Mouse (Mus musculus) large intestine, adult 2 months (tissue): ENCODE data around the gene Hephl1. TPM values are rescaled to one million over a fixed set of nuclear protein-coding genes. Genes with fewer than 3 reads are reported as not detected.

ENCODE experiments used
- DNase-seq: peaks from one replicate; pipeline ENCODE4 v3.0.0-alpha.2; 2012; ENCODE audit warnings: low read depth, low spot score
- WGBS: fragments of 180-500 bp; shearing (Covaris S2); methylation state at CpG from one replicate; pipeline ENCODE4 v1.1.7; 2018; 5-methylcytosine and 5-hydroxymethylcytosine counted together
- polyA plus RNA-seq: library from polyadenylated mRNA; depleted of rRNA; stranded (reverse); fragments of >200 nt; gene quantifications from 2 replicates; pipeline ENCODE4 v1.2.3, GENCODE M21; 2012

Gene Hephl1
- polyA plus RNA-seq, 1 experiment, result 0.02 TPM

GRCm38 (mm10) chr9:15064176-15064575 lies 47.7 kb downstream of the Hephl1 start:
- WGBS, result 0% methylated on average over 1 of the region's 1 CpGs
- DNase-seq, result peak; percentile 55

GRCm38 (mm10) chr9:15060847-15061246 lies 51.1 kb downstream of the Hephl1 start:
- no peak for DNase-seq
- WGBS, result 91% methylated on average over 5 of the region's 5 CpGs

- 73% methylated on average over 6 of the region's 6 CpGs for WGBS
Observed at GRCm38 (mm10) chr9:15060026-15060425, 51.9 kb downstream of the Hephl1 start.

GRCm38 (mm10) chr9:15045740-15046139 lies 66.2 kb downstream of the Hephl1 start:
- 38% methylated on average over 10 of the region's 10 CpGs for WGBS
- no peak for DNase-seq

More at GRCm38 (mm10) chr9:15060026-15060425, 51.9 kb downstream of the Hephl1 start:
- DNase-seq, result no peak

GRCm38 (mm10) chr9:15045084-15045669 lies 66.7 kb downstream of the Hephl1 start, which contains the start of gene Panx1:
Gene Panx1, minus strand, starts transcription at chr9:15045478.
- WGBS, result under 1% methylated on average over 68 of the region's 68 CpGs
- no peak for DNase-seq

- 1% methylated on average over 28 of the region's 28 CpGs for WGBS
- no peak for DNase-seq
Observed at GRCm38 (mm10) chr9:15044391-15045083, 67.4 kb downstream of the Hephl1 start.

GRCm38 (mm10) chr9:15041556-15041955 lies 70.4 kb downstream of the Hephl1 start:
- WGBS, result 90% methylated on average over 11 of the region's 11 CpGs
- no peak for DNase-seq

- DNase-seq, result no peak
- 67% methylated on average over 5 of the region's 5 CpGs for WGBS
Observed at GRCm38 (mm10) chr9:15039848-15040247, 72.1 kb downstream of the Hephl1 start.

GRCm38 (mm10) chr9:15037704-15038103 lies 74.2 kb downstream of the Hephl1 start:
- DNase-seq, result no peak
- 62% methylated on average over 3 of the region's 3 CpGs for WGBS

- DNase-seq, result no peak
Observed at GRCm38 (mm10) chr9:15037237-15037636, 74.7 kb downstream of the Hephl1 start.

- no peak for DNase-seq
- 76% methylated on average over 4 of the region's 4 CpGs for WGBS
Observed at GRCm38 (mm10) chr9:15036807-15037206, 75.1 kb downstream of the Hephl1 start.

- whole genome bisulfite sequencing, result 96% methylated on average over 2 of the region's 2 CpGs
- DNase-seq, result no peak
Observed at GRCm38 (mm10) chr9:15036405-15036804, 75.5 kb downstream of the Hephl1 start.

GRCm38 (mm10) chr9:15035979-15036378 lies 75.9 kb downstream of the Hephl1 start:
- WGBS, result 97% methylated on average over 7 of the region's 7 CpGs
- DNase-seq, result no peak

- no peak for DNase-seq
- 55% methylated on average over 7 of the region's 7 CpGs for WGBS
Observed at GRCm38 (mm10) chr9:15034546-15035273, 77.2 kb downstream of the Hephl1 start.

GRCm38 (mm10) chr9:15033568-15034160 lies 78.2 kb downstream of the Hephl1 start:
- WGBS, result 66% methylated on average over 5 of the region's 5 CpGs
- DNase-seq, result no peak

- DNase-seq, result no peak
- 69% methylated on average over 4 of the region's 4 CpGs for WGBS
Observed at GRCm38 (mm10) chr9:15032797-15033196, 79.1 kb downstream of the Hephl1 start.

GRCm38 (mm10) chr9:15030771-15031170 lies 81.1 kb downstream of the Hephl1 start:
- 70% methylated on average over 8 of the region's 8 CpGs for WGBS
- DNase-seq, result no peak

GRCm38 (mm10) chr9:15029025-15029727 lies 82.7 kb downstream of the Hephl1 start:
- DNase-seq, result peak; percentile 33
- 49% methylated on average over 5 of the region's 5 CpGs for WGBS

GRCm38 (mm10) chr9:15027725-15028124 lies 84.2 kb downstream of the Hephl1 start:
- no peak for DNase-seq
- WGBS, result 72% methylated on average over 3 of the region's 3 CpGs

- WGBS, result 72% methylated on average over 1 of the region's 1 CpGs
- no peak for DNase-seq
Observed at GRCm38 (mm10) chr9:15023049-15023448, 88.9 kb downstream of the Hephl1 start.
